Mouse (Mus musculus): ENCODE data around the gene Bsn. TPM values are rescaled to one million over a fixed set of nuclear protein-coding genes. Genes with fewer than 3 reads are reported as not detected.
"Not testable (repeated sequence)": the region's sequence is repeated elsewhere in the genome, so short reads cannot be mapped to it uniquely, and the experiment has no call there.

The Bsn gene
- polyA plus RNA-seq, 1 experiment from 2014 or later: 1.2 TPM

DNA sequence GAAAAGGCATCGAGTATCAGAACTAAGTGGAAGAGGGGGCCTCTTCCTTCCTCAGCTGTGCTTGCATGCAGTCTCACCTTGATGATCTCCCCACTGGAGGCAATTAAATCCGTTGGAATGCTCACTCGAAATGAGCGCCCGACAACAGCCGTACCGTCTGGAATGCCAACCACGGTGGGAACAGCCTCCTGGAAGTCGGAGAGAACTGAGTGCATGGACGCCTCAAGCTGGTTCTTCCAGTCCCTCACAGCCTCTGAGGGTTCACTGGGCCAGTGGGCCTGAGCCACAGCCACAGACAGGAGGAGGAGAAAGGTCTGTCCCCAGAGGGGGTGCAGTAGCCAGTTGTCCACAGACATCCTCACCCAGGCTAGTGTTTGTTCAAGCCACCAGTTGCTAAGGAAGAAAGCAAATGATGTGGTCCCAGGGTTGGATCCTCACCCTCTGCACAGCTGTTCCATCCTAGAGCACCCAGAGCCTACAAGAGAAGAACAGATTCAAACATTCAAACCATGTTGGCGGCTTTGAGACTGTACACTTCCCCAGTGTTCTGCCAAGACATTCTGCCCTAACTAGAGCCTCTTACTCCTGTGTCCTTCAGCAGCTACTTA, 27.9 kb upstream of the Bsn start:
- WGBS: 88% methylated on average over 11 of the region's 11 CpGs

GRCm38 (mm10) chr9:108217406-108217805, 27.2 kb upstream of the Bsn start:
- Histone ChIP-seq H3K36me3 (replicated peaks) (peaks cover 37% of the 10 kb centered on the region), H3K27ac (no peak overlapping the region), H3K9me3 (no peaks in the 10 kb centered on the region), H3K4me1 (peaks cover 22% of the 10 kb centered on the region), H3K27me3 (ENCODE audit: poor library complexity, severe bottlenecking) (no peaks in the 10 kb centered on the region), H3K4me3 (no peak overlapping the region)
- 93% methylated on average over 3 of the region's 3 CpGs for WGBS
- DNase-seq (ENCODE audit: extremely low spot score, low spot score): no peak

More for the DNA sequence above, 27.9 kb upstream of the Bsn start:
- H3K4me3 ChIP-seq: no peak overlapping the region
- no peak overlapping the region for H3K27ac ChIP-seq
- H3K27me3 ChIP-seq (ENCODE audit: poor library complexity, severe bottlenecking): no peaks in the 10 kb centered on the region
- H3K36me3 ChIP-seq (replicated peaks): peaks cover 37% of the 10 kb centered on the region
- peaks cover 15% of the 10 kb centered on the region for H3K4me1 ChIP-seq
- H3K9me3 ChIP-seq: no peaks in the 10 kb centered on the region
- no peak for DNase-seq (ENCODE audit: extremely low spot score, low spot score)

GRCm38 (mm10) chr9:108213105-108213504, 22.9 kb upstream of the Bsn start:
- Histone ChIP-seq H3K9me3 (no peaks in the 10 kb centered on the region), H3K4me1 (peaks cover 22% of the 10 kb centered on the region), H3K36me3 (replicated peaks) (peaks cover 54% of the 10 kb centered on the region), H3K4me3 (peak overlapping the region; percentile 23; the same call in 1 of the 2 replicates), H3K27ac (peak overlapping the region; percentile 86), H3K27me3 (ENCODE audit: poor library complexity, severe bottlenecking) (no peaks in the 10 kb centered on the region)
- peak; percentile 56 for DNase-seq (ENCODE audit: extremely low spot score, low spot score)
- WGBS: 16% methylated on average over 7 of the region's 7 CpGs

DNA sequence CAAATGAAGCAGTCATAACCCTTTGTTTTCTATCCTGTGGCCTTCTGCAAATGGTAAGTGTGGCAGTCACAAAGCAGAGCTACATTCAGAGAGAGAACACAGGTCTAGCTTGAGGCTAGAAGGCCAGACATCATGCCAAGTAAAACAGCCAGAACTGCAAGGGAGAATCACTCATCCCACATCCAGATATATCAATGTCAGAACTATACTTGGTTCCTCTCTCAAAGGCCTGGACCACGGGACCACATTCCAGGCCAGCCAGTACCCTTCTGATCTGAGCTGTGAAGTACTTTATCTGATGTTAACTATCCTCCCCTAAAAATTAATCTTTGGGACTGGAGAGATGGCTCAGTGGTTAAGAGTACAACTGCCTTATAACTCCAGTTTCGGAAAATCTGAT, 22.2 kb upstream of the Bsn start:
- Histone ChIP-seq H3K4me3 (no peak overlapping the region), H3K27ac (peak overlapping the region; percentile 86), H3K9me3 (no peaks in the 10 kb centered on the region), H3K36me3 (replicated peaks) (peaks cover 54% of the 10 kb centered on the region), H3K27me3 (ENCODE audit: poor library complexity, severe bottlenecking) (no peaks in the 10 kb centered on the region), H3K4me1 (peaks cover 22% of the 10 kb centered on the region)
- DNase-seq (ENCODE audit: extremely low spot score, low spot score): no peak
- 81% methylated on average over 2 of the region's 2 CpGs for WGBS

GRCm38 (mm10) chr9:108205571-108205901, 15.4 kb upstream of the Bsn start:
- H3K36me3 ChIP-seq (replicated peaks): peaks cover 47% of the 10 kb centered on the region
- WGBS: 89% methylated on average over 3 of the region's 3 CpGs
- peak overlapping the region; percentile 74 for H3K27ac ChIP-seq
- no peaks in the 10 kb centered on the region for H3K9me3 ChIP-seq
- DNase-seq (ENCODE audit: extremely low spot score, low spot score): no peak
- no peak overlapping the region for H3K4me3 ChIP-seq
- H3K27me3 ChIP-seq (ENCODE audit: poor library complexity, severe bottlenecking): no peaks in the 10 kb centered on the region
- peaks cover 26% of the 10 kb centered on the region for H3K4me1 ChIP-seq

DNA sequence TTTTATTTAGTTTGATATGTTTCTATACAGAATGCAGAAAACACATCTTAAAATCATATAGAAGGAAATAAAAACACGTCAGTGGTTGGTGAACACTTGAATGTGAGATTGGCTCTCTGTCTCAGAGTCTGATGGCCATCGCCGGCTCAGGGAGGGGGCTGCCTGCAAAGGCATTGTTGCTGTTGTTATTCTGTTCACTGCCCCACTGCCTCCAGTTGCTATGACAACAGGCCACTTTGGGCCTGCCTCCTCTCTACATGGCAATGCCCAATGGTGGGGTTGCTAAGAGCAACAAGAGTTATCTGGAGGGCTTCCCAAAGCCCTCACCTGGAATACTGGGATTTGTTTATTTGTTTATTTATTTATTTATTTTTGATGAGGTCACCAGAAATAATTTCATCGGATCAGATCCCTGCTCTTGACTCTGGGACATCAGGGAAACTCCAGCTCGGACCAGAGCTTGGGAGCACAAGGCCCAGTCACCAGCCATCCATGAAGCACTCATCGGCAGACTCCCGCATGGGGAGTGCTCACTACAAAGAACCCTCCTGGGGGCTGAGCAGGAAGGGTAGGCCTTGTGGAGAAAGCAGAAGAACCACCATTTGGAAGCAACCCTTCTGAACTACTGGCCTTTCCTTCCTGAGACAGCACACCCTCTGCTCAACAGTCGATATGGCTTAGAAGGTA, 14.8 kb upstream of the Bsn start:
- peak; percentile 40 for DNase-seq (ENCODE audit: extremely low spot score, low spot score)

DNA sequence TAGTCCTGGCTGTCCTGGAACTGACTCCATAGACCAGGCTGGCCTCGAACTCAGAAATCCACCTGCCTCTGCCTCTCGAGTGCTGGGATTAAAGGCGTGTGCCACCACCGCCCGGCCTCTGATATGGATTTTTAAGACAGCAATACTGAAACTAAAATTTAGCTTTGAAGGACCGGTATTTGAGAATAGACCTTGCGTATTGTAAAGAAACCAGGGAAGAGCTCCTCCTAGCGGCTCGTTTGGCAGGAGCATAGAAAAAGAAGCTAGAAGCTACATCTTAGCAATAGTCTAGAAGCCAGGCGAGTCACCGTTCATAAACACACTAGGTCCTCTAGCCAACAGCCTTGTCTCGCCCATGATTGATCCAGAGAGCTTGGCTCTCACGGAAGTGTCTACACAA, 12.8 kb upstream of the Bsn start:
- H3K36me3 ChIP-seq (replicated peaks): peaks cover 27% of the 10 kb centered on the region

More for the DNA sequence above, 14.8 kb upstream of the Bsn start:
- Histone ChIP-seq H3K9me3 (no peaks in the 10 kb centered on the region), H3K27ac (peak overlapping the region; percentile 74), H3K27me3 (ENCODE audit: poor library complexity, severe bottlenecking) (no peaks in the 10 kb centered on the region), H3K4me1 (peaks cover 30% of the 10 kb centered on the region), H3K36me3 (replicated peaks) (peaks cover 47% of the 10 kb centered on the region), H3K4me3 (no peak overlapping the region)
- WGBS: 53% methylated on average over 8 of the region's 8 CpGs

DNA sequence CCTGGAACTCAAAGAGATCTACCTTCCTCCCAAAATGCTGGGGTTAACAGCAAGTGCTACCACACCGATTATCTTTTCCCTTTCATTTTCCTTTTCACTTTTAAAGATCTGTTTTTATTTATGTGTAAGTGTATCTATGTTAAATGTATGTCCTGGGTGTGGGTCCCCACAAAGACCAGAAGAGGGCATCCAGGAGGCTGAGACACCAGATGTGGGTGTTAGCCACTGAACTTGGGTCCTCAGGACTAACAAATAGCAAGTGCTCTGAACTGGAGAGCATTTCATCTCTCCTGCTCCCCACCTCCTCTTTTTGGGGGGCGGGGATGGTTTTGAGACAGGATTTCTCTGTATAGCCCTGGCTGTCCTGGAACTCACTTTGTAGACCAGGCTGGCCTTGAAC, 12.0 kb upstream of the Bsn start:
- Histone ChIP-seq H3K4me1 (peaks cover 36% of the 10 kb centered on the region), H3K4me3 (no peak overlapping the region), H3K9me3 (no peaks in the 10 kb centered on the region), H3K27ac (no peak overlapping the region), H3K27me3 (ENCODE audit: poor library complexity, severe bottlenecking) (no peaks in the 10 kb centered on the region), H3K36me3 (replicated peaks) (peaks cover 19% of the 10 kb centered on the region)
- no peak for DNase-seq (ENCODE audit: extremely low spot score, low spot score)
- WGBS: 92% methylated on average over 2 of the region's 2 CpGs

More for the DNA sequence above, 12.8 kb upstream of the Bsn start:
- WGBS: 48% methylated on average over 13 of the region's 13 CpGs
- H3K27me3 ChIP-seq (ENCODE audit: poor library complexity, severe bottlenecking): no peaks in the 10 kb centered on the region
- DNase-seq (ENCODE audit: extremely low spot score, low spot score): peak; percentile 53
- no peak overlapping the region for H3K4me3 ChIP-seq
- H3K27ac ChIP-seq: no peak overlapping the region
- H3K9me3 ChIP-seq: no peaks in the 10 kb centered on the region
- H3K4me1 ChIP-seq: peaks cover 30% of the 10 kb centered on the region

- WGBS: under 1% methylated on average over 13 of the region's 13 CpGs
- H3K4me1 ChIP-seq: peaks cover 42% of the 10 kb centered on the region
- no peaks in the 10 kb centered on the region for H3K27me3 ChIP-seq (ENCODE audit: poor library complexity, severe bottlenecking)
- H3K9me3 ChIP-seq: no peaks in the 10 kb centered on the region
- H3K27ac ChIP-seq: peak overlapping the region; percentile 74
- DNase-seq (ENCODE audit: extremely low spot score, low spot score): peak; percentile 96
- H3K36me3 ChIP-seq (replicated peaks): peaks cover 9% of the 10 kb centered on the region
- peak overlapping the region; percentile 40 for H3K4me3 ChIP-seq
Observed at GRCm38 (mm10) chr9:108201160-108201559, 11.0 kb upstream of the Bsn start.

DNA sequence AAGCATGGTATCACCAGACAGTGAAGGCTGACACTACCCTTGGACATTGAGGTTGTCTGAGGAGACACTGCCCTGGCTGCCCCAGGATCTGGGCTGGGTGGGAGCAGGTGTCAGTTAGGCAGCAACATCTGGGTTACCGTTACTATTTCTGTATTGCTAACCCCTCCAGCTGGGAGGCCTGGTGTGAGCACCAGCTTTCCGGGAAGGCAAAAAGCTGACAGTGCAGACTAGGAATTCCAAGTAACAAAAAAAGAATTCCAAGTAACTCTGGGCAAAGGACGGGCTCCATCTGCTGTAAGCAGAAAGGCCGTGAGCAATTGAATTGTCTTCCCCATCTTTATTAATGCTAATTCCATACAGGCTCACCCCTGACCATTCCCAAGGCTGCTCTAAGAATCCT, 8.4 kb upstream of the Bsn start:
- peaks cover 26% of the 10 kb centered on the region for H3K4me1 ChIP-seq
- no peaks in the 10 kb centered on the region for H3K36me3 ChIP-seq (replicated peaks)
- 73% methylated on average over 4 of the region's 4 CpGs for WGBS
- H3K27ac ChIP-seq: no peak overlapping the region
- H3K4me3 ChIP-seq: no peak overlapping the region
- DNase-seq (ENCODE audit: extremely low spot score, low spot score): no peak
- no peaks in the 10 kb centered on the region for H3K27me3 ChIP-seq (ENCODE audit: poor library complexity, severe bottlenecking)
- H3K9me3 ChIP-seq: no peaks in the 10 kb centered on the region

- H3K4me3 ChIP-seq: peak overlapping the region; percentile 30
- WGBS: 36% methylated on average over 24 of the region's 24 CpGs
- no peaks in the 10 kb centered on the region for H3K9me3 ChIP-seq
- DNase-seq (ENCODE audit: extremely low spot score, low spot score): peak; percentile 29
- peaks cover 26% of the 10 kb centered on the region for H3K4me1 ChIP-seq
- no peaks in the 10 kb centered on the region for H3K36me3 ChIP-seq (replicated peaks)
- no peaks in the 10 kb centered on the region for H3K27me3 ChIP-seq (ENCODE audit: poor library complexity, severe bottlenecking)
- H3K27ac ChIP-seq: peak overlapping the region; percentile 72
Observed at GRCm38 (mm10) chr9:108196920-108197677, 6.9 kb upstream of the Bsn start.

- DNase-seq (ENCODE audit: extremely low spot score, low spot score); H3K36me3 ChIP-seq (replicated peaks); H3K27me3 ChIP-seq (ENCODE audit: poor library complexity, severe bottlenecking); H3K27ac ChIP-seq; H3K4me3 ChIP-seq; H3K9me3 ChIP-seq: not testable (repeated sequence)
- WGBS: 73% methylated on average over 6 of the region's 6 CpGs
- peaks cover 23% of the 10 kb centered on the region for H3K4me1 ChIP-seq
Observed at GRCm38 (mm10) chr9:108196222-108196621, 6.0 kb upstream of the Bsn start.

DNA sequence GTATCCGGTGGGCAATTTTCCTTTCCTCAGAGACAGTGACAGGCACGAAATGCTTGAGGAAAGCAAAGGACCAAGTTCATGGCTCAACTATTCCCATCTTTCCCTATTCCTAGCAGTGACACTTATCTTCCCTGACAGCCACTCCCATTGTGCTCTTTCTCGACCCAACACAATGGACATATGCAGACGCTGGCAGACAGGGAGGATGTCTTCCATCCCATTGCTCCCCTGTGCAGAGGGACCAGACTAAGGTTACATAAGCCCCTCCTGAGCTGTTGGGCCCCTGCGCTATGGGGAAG, 747 bp downstream of the Bsn start:
- peak overlapping the region; percentile 84; the same call in 1 of the 2 replicates for H3K27ac ChIP-seq
- H3K36me3 ChIP-seq (replicated peaks): no peaks in the 10 kb centered on the region
- H3K4me1 ChIP-seq: peaks cover 14% of the 10 kb centered on the region
- peak overlapping the region; percentile 71 for H3K4me3 ChIP-seq
- peaks cover 47% of the 10 kb centered on the region for H3K27me3 ChIP-seq (ENCODE audit: poor library complexity, severe bottlenecking)
- WGBS: 46% methylated on average over 5 of the region's 5 CpGs
- no peaks in the 10 kb centered on the region for H3K9me3 ChIP-seq
- no peak for DNase-seq (ENCODE audit: extremely low spot score, low spot score)

All from forebrain, embryonic 10.5 days (tissue).